8 mouse cellular contexts compared by ENCODE assay signal in genomic region chr17:33889941-33890532, GRCm38 (mm10). TPM values are rescaled to one million over a fixed set of nuclear protein-coding genes. Genes with fewer than 3 reads are reported as not detected.
DNase-seq lines count a peak whose midpoint lies in the region; ATAC-seq and TF ChIP-seq lines count a peak whose summit lies in the region.
"Not testable (repeated sequence)": the region's sequence is repeated elsewhere in the genome, so short reads cannot be mapped to it uniquely, and the experiment has no call there.

No protein-coding gene starts in this region.

- WGBS in heart, embryonic 13.5 days: under 1% methylated on average over 31 of the region's 44 CpGs
- WGBS in intestine, embryonic 14.5 days: under 1% methylated on average over 44 of the region's 44 CpGs
- under 1% methylated on average over 40 of the region's 44 CpGs for WGBS in limb, embryonic 13.5 days
- 0% methylated on average over 41 of the region's 44 CpGs for WGBS in lung, embryonic 16.5 days
- WGBS in neural tube, embryonic 12.5 days: 1% methylated on average over 28 of the region's 44 CpGs

- H3K27me3 ChIP-seq in erythroblast, embryonic 14.5 days (ENCODE audit: control insufficient read depth); heart, embryonic 13.5 days (replicated peaks); intestine, embryonic 14.5 days (replicated peaks; ENCODE audit: control insufficient read depth, insufficient read depth, low read length); limb, embryonic 13.5 days; lung, embryonic 16.5 days (ENCODE audit: control insufficient read depth, insufficient read depth, low read depth, low read length); neural tube, embryonic 12.5 days (replicated peaks): not testable (repeated sequence)

- not testable (repeated sequence) for TF ChIP-seq POLR2A in bone marrow macrophage, adult 2 months (IDR thresholded peaks at IDR 0.05; ENCODE audit: borderline replicate concordance, low read depth, low read length)

- peak overlapping the region; percentile 74 for H3K4me3 ChIP-seq in bone marrow macrophage, adult 2 months (ENCODE audit: insufficient read depth, low read length)
- H3K4me3 ChIP-seq in erythroblast, embryonic 14.5 days (replicated peaks): peak overlapping the region; percentile 75
- peak overlapping the region; percentile 73 for H3K4me3 ChIP-seq in heart, embryonic 13.5 days
- H3K4me3 ChIP-seq in intestine, embryonic 14.5 days (ENCODE audit: low read depth, low read length): peak overlapping the region; percentile 52
- peak overlapping the region; percentile 64 for H3K4me3 ChIP-seq in limb, embryonic 13.5 days
- peak overlapping the region; percentile 65 for H3K4me3 ChIP-seq in lung, embryonic 16.5 days (ENCODE audit: low read length)
- H3K4me3 ChIP-seq in neural tube, embryonic 12.5 days: peak overlapping the region; percentile 65

- TF ChIP-seq CTCF in bone marrow macrophage, adult 2 months (IDR thresholded peaks at IDR 0.05; ENCODE audit: low read depth, low read length): not testable (repeated sequence)

- peak overlapping the region; percentile 73 for H3K4me2 ChIP-seq in heart, embryonic 13.5 days
- H3K4me2 ChIP-seq in intestine, embryonic 14.5 days (ENCODE audit: low read length): peak overlapping the region; percentile 56
- peak overlapping the region; percentile 72 for H3K4me2 ChIP-seq in limb, embryonic 13.5 days (replicated peaks)
- peak overlapping the region; percentile 51 for H3K4me2 ChIP-seq in lung, embryonic 16.5 days (ENCODE audit: low read depth, low read length)
- H3K4me2 ChIP-seq in neural tube, embryonic 12.5 days (replicated peaks): peak overlapping the region; percentile 79

- peak overlapping the region; percentile 90 for H3K9ac ChIP-seq in heart, embryonic 13.5 days
- peak overlapping the region; percentile 58 for H3K9ac ChIP-seq in intestine, embryonic 14.5 days (ENCODE audit: low read length)
- H3K9ac ChIP-seq in limb, embryonic 13.5 days: peak overlapping the region; percentile 77
- peak overlapping the region; percentile 70 for H3K9ac ChIP-seq in lung, embryonic 16.5 days (ENCODE audit: low read length)
- peak overlapping the region; percentile 59 for H3K9ac ChIP-seq in neural tube, embryonic 12.5 days

- peak overlapping the region; percentile 52 for H3K27ac ChIP-seq in bone marrow macrophage, adult 2 months (ENCODE audit: insufficient read depth, low read depth, low read length)
- peak overlapping the region; percentile 66 for H3K27ac ChIP-seq in heart, embryonic 13.5 days (replicated peaks)
- peak overlapping the region; percentile 47; the same call in 1 of the 2 replicates for H3K27ac ChIP-seq in intestine, embryonic 14.5 days (ENCODE audit: low read depth)
- H3K27ac ChIP-seq in limb, embryonic 13.5 days; neural tube, embryonic 12.5 days: not testable (repeated sequence)
- H3K27ac ChIP-seq in lung, embryonic 16.5 days (ENCODE audit: low read length): peak overlapping the region; percentile 51

- not testable (repeated sequence) for H3K9me3 ChIP-seq in erythroblast, embryonic 14.5 days (ENCODE audit: control insufficient read depth, low read length); heart, embryonic 13.5 days; intestine, embryonic 14.5 days (ENCODE audit: control insufficient read depth, low read length); limb, embryonic 13.5 days; lung, embryonic 16.5 days (ENCODE audit: control insufficient read depth, low read length); neural tube, embryonic 12.5 days

- peak; percentile 55 for DNase-seq in intestine, embryonic 14.5 days (ENCODE audit: low spot score)
- DNase-seq in thymus, postnatal 14 days: peak; percentile 17

- H3K36me3 ChIP-seq in erythroblast, embryonic 14.5 days (ENCODE audit: control insufficient read depth): peaks cover 41% of the 10 kb centered on the region
- peaks cover 18% of the 10 kb centered on the region for H3K36me3 ChIP-seq in heart, embryonic 13.5 days
- H3K36me3 ChIP-seq in intestine, embryonic 14.5 days (ENCODE audit: control insufficient read depth, insufficient read depth, low read length): peaks cover 12% of the 10 kb centered on the region
- peaks cover 15% of the 10 kb centered on the region for H3K36me3 ChIP-seq in limb, embryonic 13.5 days
- H3K36me3 ChIP-seq in lung, embryonic 16.5 days (ENCODE audit: control insufficient read depth, insufficient read depth, low read length); neural tube, embryonic 12.5 days: not testable (repeated sequence)

- ATAC-seq in heart, embryonic 13.5 days (ENCODE audit: extremely low read depth, insufficient number of reproducible peaks, low FRiP score, low TSS enrichment): peak; percentile 7; the same call in 1 of the 2 replicates
- not testable (repeated sequence) for ATAC-seq in intestine, embryonic 14.5 days (replicated peaks; ENCODE audit: low FRiP score, low TSS enrichment, low read depth)
- ATAC-seq in limb, embryonic 13.5 days (ENCODE audit: low FRiP score, low read depth): peak; percentile 13
- ATAC-seq in lung, embryonic 16.5 days (ENCODE audit: low read depth): peak; percentile 26
- ATAC-seq in neural tube, embryonic 12.5 days (ENCODE audit: low FRiP score, low read depth): peak; percentile 63

- H3K4me1 ChIP-seq in bone marrow macrophage, adult 2 months (ENCODE audit: control insufficient read depth, insufficient read depth, low read length): peaks cover 11% of the 10 kb centered on the region
- H3K4me1 ChIP-seq in erythroblast, embryonic 14.5 days (ENCODE audit: control insufficient read depth): peaks cover 26% of the 10 kb centered on the region
- H3K4me1 ChIP-seq in heart, embryonic 13.5 days: peaks cover 19% of the 10 kb centered on the region
- H3K4me1 ChIP-seq in intestine, embryonic 14.5 days (replicated peaks; ENCODE audit: control insufficient read depth, insufficient read depth, low read length); lung, embryonic 16.5 days (replicated peaks; ENCODE audit: control insufficient read depth, insufficient read depth, low read length); neural tube, embryonic 12.5 days: not testable (repeated sequence)
- peaks cover 22% of the 10 kb centered on the region for H3K4me1 ChIP-seq in limb, embryonic 13.5 days

RNA-seq across cellular contexts. Expression of gene Kifc1, which starts 0.4 kb away (rescaled TPM):
- 35.5 and 36.3 TPM in 2 replicates for polyA plus RNA-seq in bone marrow macrophage, adult 2 months (2012; ENCODE audit: insufficient read depth, insufficient read length, missing spikeins)
- polyA plus RNA-seq in erythroblast, embryonic 14.5 days (2012): 24.3 and 25.8 TPM in 2 replicates
- polyA plus RNA-seq in heart, embryonic 13.5 days (2015; fragmentation: Nextera tagmentation; extraction: Ambion mirVana): 5.3 and 5.4 TPM in 2 replicates
- 6.7 and 9.4 TPM in 2 replicates for polyA plus RNA-seq in intestine, embryonic 14.5 days (2014; fragmentation: Nextera tagmentation; extraction: Ambion mirVana)
- polyA plus RNA-seq in limb, embryonic 13.5 days (2015; fragmentation: Nextera tagmentation; extraction: Ambion mirVana): 8.1 and 10.0 TPM in 2 replicates
- polyA plus RNA-seq in lung, embryonic 16.5 days (2015; fragmentation: Nextera tagmentation; extraction: Ambion mirVana): 8.8 and 9.6 TPM in 2 replicates
- 2.6 and 4.1 TPM in 2 replicates for polyA plus RNA-seq in neural tube, embryonic 12.5 days (2016; fragmentation: Nextera tagmentation; extraction: Ambion mirVana)

RNA-seq across cellular contexts. Expression of gene Platr17, which starts 14.9 kb away (rescaled TPM):
- polyA plus RNA-seq in bone marrow macrophage, adult 2 months (2012; ENCODE audit: insufficient read depth, insufficient read length, missing spikeins): 3.5 and 6.4 TPM in 2 replicates
- polyA plus RNA-seq in erythroblast, embryonic 14.5 days (2012): 0.08 TPM in 1 of 2 replicates, not detected in the other
- polyA plus RNA-seq in heart, embryonic 13.5 days (2015; fragmentation: Nextera tagmentation; extraction: Ambion mirVana): 0.19 TPM in 1 of 2 replicates, not detected in the other
- 0.23 TPM in 2 replicates for polyA plus RNA-seq in intestine, embryonic 14.5 days (2014; fragmentation: Nextera tagmentation; extraction: Ambion mirVana)
- polyA plus RNA-seq in limb, embryonic 13.5 days (2015; fragmentation: Nextera tagmentation; extraction: Ambion mirVana): 0.27 and 0.55 TPM in 2 replicates
- polyA plus RNA-seq in lung, embryonic 16.5 days (2015; fragmentation: Nextera tagmentation; extraction: Ambion mirVana): 0.26 TPM in 1 of 2 replicates, not detected in the other
- not detected in 2 replicates for polyA plus RNA-seq in neural tube, embryonic 12.5 days (2016; fragmentation: Nextera tagmentation; extraction: Ambion mirVana)

RNA-seq across cellular contexts. Expression of gene Gm7029, which starts 16.4 kb away (rescaled TPM):
- not detected in 2 replicates for polyA plus RNA-seq in bone marrow macrophage, adult 2 months (2012; ENCODE audit: insufficient read depth, insufficient read length, missing spikeins)
- polyA plus RNA-seq in erythroblast, embryonic 14.5 days (2012): not detected in 2 replicates
- polyA plus RNA-seq in heart, embryonic 13.5 days (2015; fragmentation: Nextera tagmentation; extraction: Ambion mirVana): not detected in 2 replicates
- polyA plus RNA-seq in intestine, embryonic 14.5 days (2014; fragmentation: Nextera tagmentation; extraction: Ambion mirVana): not detected in 2 replicates
- polyA plus RNA-seq in limb, embryonic 13.5 days (2015; fragmentation: Nextera tagmentation; extraction: Ambion mirVana): not detected in 2 replicates
- polyA plus RNA-seq in lung, embryonic 16.5 days (2015; fragmentation: Nextera tagmentation; extraction: Ambion mirVana): not detected in 2 replicates
- polyA plus RNA-seq in neural tube, embryonic 12.5 days (2016; fragmentation: Nextera tagmentation; extraction: Ambion mirVana): not detected in 2 replicates

RNA-seq across cellular contexts. Expression of gene Daxx, which starts 19.2 kb away (rescaled TPM):
- 58.1 and 69.3 TPM in 2 replicates for polyA plus RNA-seq in bone marrow macrophage, adult 2 months (2012; ENCODE audit: insufficient read depth, insufficient read length, missing spikeins)
- polyA plus RNA-seq in erythroblast, embryonic 14.5 days (2012): 1.4 TPM in 2 replicates
- 31.7 and 35.3 TPM in 2 replicates for polyA plus RNA-seq in heart, embryonic 13.5 days (2015; fragmentation: Nextera tagmentation; extraction: Ambion mirVana)
- polyA plus RNA-seq in intestine, embryonic 14.5 days (2014; fragmentation: Nextera tagmentation; extraction: Ambion mirVana): 41.8 and 42.7 TPM in 2 replicates
- 59.6 and 65.4 TPM in 2 replicates for polyA plus RNA-seq in limb, embryonic 13.5 days (2015; fragmentation: Nextera tagmentation; extraction: Ambion mirVana)
- 44.1 and 50.6 TPM in 2 replicates for polyA plus RNA-seq in lung, embryonic 16.5 days (2015; fragmentation: Nextera tagmentation; extraction: Ambion mirVana)
- polyA plus RNA-seq in neural tube, embryonic 12.5 days (2016; fragmentation: Nextera tagmentation; extraction: Ambion mirVana): 60.3 and 62.1 TPM in 2 replicates

RNA-seq across cellular contexts. Expression of gene Tapbp, which starts 25.7 kb away (rescaled TPM):
- polyA plus RNA-seq in bone marrow macrophage, adult 2 months (2012; ENCODE audit: insufficient read depth, insufficient read length, missing spikeins): 389 and 454 TPM in 2 replicates
- polyA plus RNA-seq in erythroblast, embryonic 14.5 days (2012): 14.7 and 21.8 TPM in 2 replicates
- polyA plus RNA-seq in heart, embryonic 13.5 days (2015; fragmentation: Nextera tagmentation; extraction: Ambion mirVana): 34.2 and 36.8 TPM in 2 replicates
- polyA plus RNA-seq in intestine, embryonic 14.5 days (2014; fragmentation: Nextera tagmentation; extraction: Ambion mirVana): 32.3 and 32.5 TPM in 2 replicates
- 27.4 and 28.4 TPM in 2 replicates for polyA plus RNA-seq in limb, embryonic 13.5 days (2015; fragmentation: Nextera tagmentation; extraction: Ambion mirVana)
- 57.7 and 70.8 TPM in 2 replicates for polyA plus RNA-seq in lung, embryonic 16.5 days (2015; fragmentation: Nextera tagmentation; extraction: Ambion mirVana)
- 23.6 and 23.9 TPM in 2 replicates for polyA plus RNA-seq in neural tube, embryonic 12.5 days (2016; fragmentation: Nextera tagmentation; extraction: Ambion mirVana)
